Mouse (Mus musculus) small intestine, adult 10 weeks (tissue): ENCODE results near the gene Gm10378. TPM values are rescaled to one million over a fixed set of nuclear protein-coding genes. Genes with fewer than 3 reads are reported as not detected.

Experiments
- polyA plus RNA-seq: library from polyadenylated mRNA; stranded (reverse); fragments of 350-450 nt; fragmentation: Illumina TruSeq; extraction: RNeasy Lipid Tissue Mini Kit (QIAGEN cat#74804); gene quantifications from one replicate; pipeline ENCODE4 v1.2.3, GENCODE M21; 2014; ENCODE audit warnings: low replicate concordance

The Gm10378 gene
- not detected for polyA plus RNA-seq

DNA sequence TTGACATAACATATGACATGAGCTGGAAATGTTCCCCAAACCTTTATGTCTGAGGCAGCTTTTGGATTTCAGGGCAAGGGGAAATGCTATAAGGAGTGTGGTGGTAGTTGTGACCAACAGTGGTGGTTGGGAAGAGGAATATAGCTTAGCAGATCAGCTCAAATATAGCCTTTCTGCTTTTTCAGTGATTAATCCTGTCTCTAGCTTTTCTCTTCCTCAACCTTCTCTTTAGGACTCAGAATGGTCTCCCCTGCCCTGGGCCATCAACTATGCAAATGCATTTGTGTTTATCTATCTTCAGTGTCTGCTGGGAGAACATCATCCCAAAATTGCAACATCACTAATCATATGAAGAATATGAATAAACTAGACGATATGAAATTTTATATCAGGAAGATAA lies at the start of gene Gm10378:
Gm10378 (plus strand) TSS at position 301 of the 400 bp plus-strand sequence.

DNA sequence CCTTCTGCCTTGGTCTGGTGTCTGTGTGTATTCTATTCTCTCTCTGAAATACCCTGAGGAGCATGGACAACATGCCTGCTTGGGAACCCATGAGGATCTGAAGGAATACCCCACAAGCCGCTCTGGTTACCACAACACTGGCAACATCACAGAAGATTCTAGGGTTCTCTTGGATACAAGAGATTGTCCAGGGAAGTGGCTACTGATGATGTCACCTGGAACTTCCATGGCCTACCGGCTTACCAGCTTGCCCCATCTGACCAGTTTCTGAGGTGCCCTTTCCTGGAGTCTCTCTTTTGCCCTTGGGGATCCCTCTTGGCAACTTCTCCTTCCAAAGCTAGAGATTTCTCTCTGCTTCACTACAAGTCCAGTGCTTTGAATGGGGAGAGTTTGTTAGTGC lies 13.9 kb upstream of the Gm10378 start, which contains the start of gene Gm3633:
Gm3633 (minus strand) TSS at position 101 of the 400 bp plus-strand sequence.

Other genes with a start within 250 kb of the Gm10378 start
- not detected for gene Gm8005, start 216.3 kb upstream of the Gm10378 start, polyA plus RNA-seq
- gene Gm8011, start 192.1 kb upstream of the Gm10378 start, polyA plus RNA-seq: not detected
- gene Gm8020, start 153.6 kb upstream of the Gm10378 start, polyA plus RNA-seq: not detected
- not detected for gene Gm8024, start 131.7 kb upstream of the Gm10378 start, polyA plus RNA-seq
- gene Gm17124, start 56.1 kb upstream of the Gm10378 start, polyA plus RNA-seq: not detected
- gene Gm3633, start 14.0 kb upstream of the Gm10378 start, polyA plus RNA-seq: not detected
- gene Gm3015, start 112.9 kb downstream of the Gm10378 start, polyA plus RNA-seq: not detected
- gene Gm10377, start 142.0 kb downstream of the Gm10378 start, polyA plus RNA-seq: not detected
- not detected for gene Gm21977, start 197.5 kb downstream of the Gm10378 start, polyA plus RNA-seq